Mouse (Mus musculus): ENCODE results near the gene Fam83d.
"Not testable (repeated sequence)": the region's sequence is repeated elsewhere in the genome, so short reads cannot be mapped to it uniquely, and the experiment has no call there.

The Fam83d gene

DNA sequence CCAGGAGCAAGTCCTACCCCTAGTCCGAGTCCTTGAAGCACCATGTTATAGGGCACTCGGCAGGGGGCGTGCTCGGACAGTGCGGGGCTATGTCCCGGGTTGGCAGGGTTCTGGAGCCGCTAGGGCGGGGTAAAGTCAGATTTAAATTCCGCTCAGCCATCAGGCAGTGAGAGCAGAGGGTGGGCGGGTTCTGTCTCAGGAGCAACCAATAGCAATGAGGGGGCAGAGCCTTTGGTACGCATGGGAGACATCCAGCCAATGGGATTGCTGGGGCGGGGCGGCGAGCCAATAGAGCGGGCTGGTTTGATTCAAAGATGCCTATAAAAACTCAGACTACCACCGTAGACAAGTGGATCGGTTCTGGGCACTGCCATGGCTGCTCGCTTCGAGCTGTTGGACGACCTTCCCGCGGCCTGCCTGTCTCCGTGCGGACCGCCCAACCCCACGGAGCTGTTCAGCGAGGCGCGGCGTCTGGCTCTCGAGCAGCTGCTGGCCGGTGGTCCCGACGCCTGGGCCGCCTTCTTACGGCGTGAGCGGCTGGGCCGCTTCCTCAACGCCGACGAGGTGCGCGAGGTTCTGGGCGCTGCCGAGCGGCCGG is at the start of gene Fam83d:
Gene Fam83d, plus strand, starts transcription at position 352 of the 598 bp plus-strand sequence.
- peak; percentile 97 to 99 for DNase-seq

DNA sequence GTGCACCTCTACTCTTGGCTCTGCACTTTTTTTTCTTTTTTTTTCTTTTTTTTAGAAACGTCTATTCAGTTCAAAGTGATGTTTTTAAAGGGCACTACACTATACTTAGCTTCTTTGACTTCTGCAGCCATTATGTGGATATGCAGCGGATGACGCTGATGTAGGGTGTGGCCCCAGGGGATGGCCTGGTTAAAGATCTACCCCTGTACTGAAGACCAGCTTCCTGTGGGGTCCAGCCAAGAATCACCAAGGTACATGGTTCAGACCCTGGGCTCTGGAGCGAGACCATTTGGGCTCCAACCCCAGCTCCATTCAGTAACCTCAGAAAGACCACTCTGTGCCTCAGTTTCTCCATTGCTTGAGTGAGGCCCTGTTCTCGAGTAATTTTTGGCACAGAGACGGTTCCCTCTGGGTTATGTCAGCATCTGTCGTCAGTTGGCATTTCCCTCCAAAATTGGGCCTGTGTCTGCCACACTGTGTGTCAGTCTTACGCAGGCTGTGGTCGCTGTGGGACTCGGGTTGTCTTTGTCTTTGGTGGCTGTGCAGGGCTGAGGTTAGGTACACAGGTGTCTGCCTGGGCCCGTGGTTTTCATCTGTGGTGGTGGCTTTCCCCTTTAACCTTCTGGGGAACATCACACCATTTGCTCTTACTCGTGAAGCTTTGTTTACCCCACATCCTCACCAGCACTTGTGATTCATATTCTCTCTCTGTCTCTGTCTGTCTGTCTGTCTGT is 48.9 kb upstream of the Fam83d start:
- peak; percentile 83 to 92 for DNase-seq

- peak; percentile 86 to 95 for DNase-seq
Observed at GRCm38 (mm10) chr2:158720715-158721370, 47.0 kb upstream of the Fam83d start.

DNA sequence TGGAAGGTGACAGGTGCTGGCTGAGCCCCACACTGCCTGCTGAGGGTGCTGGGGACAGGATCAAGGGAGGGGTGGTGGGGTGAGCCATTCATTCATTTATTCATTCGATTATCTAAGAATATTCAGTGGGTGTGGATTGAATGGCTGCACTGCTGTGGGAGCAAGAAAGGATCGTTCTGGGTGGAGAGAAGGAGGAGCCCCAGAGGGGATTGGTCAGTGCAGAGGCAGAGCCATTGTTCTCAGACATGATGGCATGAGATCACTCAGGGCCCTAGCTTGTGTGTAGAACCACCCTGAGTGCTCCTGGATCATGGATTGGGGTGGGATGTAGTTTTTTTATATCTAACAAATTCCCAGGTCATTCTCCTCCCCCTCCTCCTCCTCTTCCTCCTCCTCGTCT is 46.4 kb upstream of the Fam83d start:
- DNase-seq = no peak

GRCm38 (mm10) chr2:158722135-158722534 is 45.8 kb upstream of the Fam83d start:
- peak; percentile 55 to 78 for DNase-seq

DNA sequence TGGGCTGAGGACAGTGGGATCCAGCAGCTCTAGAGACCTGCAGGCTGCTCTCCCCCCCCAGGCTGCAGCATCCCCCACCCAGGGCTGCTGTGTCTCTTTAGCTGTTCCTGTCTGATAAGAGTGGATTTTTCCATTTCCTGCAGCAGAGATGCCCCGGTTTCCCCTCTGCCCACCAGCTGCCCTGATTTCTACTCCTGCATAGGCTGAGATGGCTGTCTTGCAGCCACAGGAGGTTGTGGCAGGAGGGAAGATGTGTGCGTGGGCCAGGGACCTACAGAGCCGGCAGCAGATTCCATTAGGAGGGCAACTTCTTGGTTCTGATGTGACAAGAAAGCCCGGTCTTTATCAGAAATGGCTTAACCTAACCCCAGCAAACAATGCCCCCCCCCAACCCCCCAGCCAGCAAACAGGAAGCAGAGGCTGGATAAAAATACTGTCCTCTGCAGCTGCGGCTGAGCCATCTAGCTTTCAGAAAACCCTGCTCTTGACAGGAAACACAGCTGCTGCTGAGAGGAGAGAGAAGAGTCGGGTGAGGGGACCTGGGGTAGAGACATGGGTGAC is 44.8 kb upstream of the Fam83d start:
- DNase-seq = peak in 1 of 2 experiments; percentile 37

DNA sequence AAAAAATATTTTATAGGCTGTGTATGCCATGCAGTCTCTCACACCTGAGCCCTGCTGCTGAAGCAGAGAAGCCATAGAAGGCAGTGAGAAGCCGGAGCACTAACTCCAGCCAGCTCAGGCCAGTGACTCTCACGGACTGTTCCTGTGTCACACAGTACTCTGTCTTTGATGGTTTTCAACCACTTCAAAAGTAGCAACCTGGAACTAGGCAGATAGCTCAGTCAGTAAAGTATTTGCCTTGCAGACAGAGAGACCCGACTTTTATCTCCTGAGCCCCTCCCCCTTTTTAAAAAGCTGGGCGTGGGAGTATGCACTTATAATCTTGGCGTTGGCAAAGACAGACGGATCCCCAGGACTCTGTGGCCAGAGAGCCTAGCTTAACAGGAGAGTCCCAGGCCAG is 44.1 kb upstream of the Fam83d start:
- no peak for DNase-seq

- DNase-seq = no peak
Observed at GRCm38 (mm10) chr2:158726252-158726651, 41.6 kb upstream of the Fam83d start.

- peak in 1 of 2 experiments; percentile 56 for DNase-seq
Observed at GRCm38 (mm10) chr2:158728061-158728815, 39.7 kb upstream of the Fam83d start.

DNA sequence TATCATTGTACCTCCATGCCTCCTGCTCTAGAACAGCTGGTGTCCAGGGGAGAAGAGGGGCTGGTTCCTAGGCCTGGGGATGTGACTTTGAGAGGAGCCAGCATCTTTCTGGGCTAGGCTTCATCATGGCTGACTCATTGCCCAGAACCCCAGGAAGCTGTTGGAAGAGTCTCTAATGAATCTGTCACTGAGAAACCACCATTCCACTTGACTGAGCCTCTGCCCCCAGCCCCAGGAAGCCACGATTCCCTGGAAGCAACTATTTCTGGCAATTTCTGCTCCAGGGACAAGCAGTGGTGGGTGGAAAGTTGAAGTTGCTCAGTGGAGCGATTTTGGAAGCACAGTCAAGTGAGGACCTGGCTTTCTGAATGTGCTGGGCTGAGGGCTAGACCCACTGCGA is 37.0 kb upstream of the Fam83d start:
- DNase-seq = no peak

GRCm38 (mm10) chr2:158732521-158732920 is 35.4 kb upstream of the Fam83d start:
- DNase-seq = no peak

DNA sequence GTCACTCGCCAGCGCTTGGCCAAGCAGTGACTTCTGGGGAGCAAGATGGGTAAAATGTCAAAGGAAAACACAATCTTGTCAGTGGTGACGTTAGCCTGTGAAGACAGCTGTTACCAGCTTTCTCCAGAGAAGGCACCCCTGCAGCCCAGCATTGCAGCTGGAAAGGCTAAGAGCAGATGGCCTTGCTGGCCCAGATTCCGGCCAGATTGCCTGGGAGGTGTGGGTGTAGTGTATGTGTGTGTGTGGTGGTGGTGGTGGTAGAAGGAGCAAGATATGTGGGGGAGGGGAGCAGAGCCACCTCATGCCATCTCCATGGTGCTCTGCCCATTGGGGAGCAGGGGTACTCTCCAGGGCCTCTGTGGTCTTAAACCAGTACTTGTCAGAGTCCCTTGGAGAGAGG is 34.8 kb upstream of the Fam83d start:
- DNase-seq = no peak

DNA sequence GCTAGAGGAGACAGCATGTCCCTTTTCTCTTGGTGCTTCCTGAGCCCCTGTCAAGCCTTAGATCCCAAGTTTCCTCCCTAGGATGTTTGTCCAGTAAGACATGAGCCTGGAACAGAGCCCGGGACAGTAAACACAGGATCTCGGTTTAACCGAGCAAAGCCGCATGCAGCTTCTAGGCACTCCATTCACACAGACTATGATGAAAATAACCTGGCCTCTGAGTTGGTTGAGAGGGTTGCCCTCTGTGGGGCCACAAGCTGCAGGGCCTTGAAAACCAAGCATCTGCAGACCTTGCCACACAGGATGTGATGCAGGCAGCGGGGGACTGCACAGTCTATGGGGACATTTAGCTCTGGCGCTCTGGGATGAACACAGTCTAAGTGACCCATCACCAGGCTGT is 34.0 kb upstream of the Fam83d start:
- DNase-seq = peak; percentile 63

DNA sequence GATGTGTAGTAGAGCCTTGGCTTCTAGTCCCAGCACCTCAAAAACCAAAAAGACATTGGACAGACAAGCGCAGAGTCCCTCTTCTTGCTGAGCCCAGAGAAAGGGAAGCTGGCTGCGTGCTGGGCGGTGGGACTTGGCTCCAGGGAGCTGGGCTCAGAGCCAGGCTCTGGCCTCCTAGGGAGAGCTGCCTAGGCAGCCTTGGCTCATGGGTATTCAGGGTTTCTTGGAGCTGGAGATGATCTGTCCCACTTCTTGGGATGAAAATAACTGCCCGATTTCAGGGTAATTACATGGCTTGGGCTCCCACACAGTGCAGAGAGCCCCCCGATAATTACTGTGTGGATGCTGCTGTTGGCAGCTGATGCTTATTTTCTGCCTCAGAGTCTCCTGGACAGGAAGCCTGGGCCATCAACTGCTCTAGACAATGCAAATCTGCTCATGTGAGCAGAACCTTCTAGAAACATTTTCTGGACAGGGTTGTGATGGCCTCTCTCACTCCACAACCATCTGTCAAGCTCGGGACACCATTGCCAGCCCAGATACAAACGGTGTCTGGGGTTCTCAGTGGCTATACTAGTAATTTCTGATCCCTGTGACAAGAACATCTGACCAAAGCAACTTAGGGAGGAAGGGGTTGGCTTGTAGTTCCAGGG is 33.3 kb upstream of the Fam83d start:
- peak; percentile 82 to 89 for DNase-seq

DNA sequence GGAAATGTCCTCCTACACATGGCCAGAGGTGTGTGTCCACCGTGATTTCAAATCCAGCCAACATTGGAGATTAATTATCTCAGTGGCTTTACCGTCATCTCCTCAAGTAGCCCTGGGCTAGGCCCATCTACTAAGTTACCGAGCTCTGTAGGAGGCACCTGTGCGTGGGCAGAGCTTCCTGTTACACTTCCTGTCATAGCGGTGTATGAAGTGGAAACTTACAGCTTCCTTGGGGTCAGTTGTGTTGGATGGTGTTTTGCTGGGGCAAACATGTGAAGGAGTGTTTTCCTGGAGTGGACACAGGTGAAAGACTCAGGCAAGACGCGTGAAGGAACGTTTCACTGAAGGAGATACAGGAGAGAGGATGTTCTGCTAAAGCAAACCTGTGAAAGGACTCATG is 32.6 kb upstream of the Fam83d start:
- no peak for DNase-seq

DNA sequence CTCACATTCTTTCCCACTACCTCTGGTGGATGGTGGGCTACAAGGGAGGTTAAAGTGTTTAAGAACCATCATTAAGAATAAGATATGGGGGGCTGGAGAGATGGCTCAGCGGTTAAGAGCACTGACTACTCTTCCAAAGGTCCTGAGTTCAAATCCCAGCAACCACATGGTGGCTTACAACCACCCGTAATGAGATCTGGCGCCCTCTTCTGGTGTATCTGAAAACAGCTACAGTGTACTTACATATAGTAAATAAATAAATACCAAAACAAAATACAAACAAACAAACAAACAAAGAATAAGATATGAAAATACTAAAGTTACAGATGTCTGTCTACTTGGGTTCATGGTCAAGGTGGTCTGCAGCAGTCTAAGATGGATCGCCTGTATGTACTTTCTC is 31.6 kb upstream of the Fam83d start:
- DNase-seq = not testable (repeated sequence)

DNA sequence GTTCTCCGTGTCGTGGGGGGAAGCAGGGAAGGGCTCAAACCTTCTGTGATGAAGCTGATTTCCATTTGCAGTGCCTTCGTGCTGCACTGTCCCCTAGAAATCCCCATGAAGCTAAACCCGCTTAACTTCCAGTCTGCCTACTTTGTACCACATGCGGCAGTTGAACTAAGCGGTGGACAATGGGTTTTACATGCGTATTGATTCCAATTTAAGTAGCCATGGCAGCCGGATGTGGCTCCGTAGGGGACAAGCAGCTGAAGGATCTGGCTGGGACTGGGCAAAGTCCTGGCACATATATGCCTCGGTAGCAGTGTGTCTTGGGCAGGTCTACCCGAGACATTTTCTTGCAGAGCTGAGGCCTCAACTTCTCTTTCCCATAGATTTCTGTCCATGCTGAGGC is 29.3 kb upstream of the Fam83d start:
- DNase-seq = no peak

DNA sequence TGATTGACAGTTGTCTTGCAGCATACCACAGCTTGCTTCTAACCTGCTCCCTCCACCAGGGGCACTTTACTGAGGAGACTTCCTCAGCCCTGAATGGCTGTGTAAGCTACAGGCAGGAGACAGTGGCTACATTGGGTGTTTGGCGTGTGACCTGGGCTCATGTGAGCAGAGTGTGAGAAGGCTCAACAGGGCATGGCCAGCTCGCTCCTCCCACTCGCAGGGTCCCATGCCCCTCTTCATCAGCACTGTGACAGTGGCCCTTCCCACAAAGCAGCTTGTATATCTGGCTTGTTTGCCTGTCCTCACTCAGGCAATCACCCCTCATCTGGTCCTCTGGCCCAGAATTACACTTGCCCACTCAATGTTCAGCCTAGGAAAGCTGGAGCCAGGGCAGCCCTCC is 28.8 kb upstream of the Fam83d start:
- DNase-seq = no peak

DNA sequence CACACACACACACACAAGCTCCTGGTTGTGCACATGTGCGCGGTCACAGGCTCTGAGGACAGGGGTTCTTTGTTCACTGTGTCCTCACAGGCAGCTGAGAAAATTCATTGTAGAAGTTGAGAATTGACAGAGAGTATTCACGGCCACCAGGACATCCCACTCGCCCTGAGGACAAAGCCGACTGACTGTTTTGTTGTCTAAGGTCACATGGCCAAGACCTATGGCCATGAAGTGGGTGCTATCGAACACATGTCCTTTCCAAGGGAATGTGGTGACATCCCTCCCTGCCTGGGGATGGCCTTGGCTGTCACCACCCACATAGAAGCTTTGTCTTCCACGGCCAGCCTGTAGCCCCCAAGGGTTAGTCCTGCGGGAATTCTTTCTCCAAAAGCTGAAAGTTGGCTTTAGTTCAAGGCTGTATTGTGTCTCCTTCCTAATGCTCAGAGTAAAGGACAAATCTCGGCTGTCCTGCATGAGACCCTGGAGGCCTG is 26.8 kb upstream of the Fam83d start:
- DNase-seq = no peak

DNA sequence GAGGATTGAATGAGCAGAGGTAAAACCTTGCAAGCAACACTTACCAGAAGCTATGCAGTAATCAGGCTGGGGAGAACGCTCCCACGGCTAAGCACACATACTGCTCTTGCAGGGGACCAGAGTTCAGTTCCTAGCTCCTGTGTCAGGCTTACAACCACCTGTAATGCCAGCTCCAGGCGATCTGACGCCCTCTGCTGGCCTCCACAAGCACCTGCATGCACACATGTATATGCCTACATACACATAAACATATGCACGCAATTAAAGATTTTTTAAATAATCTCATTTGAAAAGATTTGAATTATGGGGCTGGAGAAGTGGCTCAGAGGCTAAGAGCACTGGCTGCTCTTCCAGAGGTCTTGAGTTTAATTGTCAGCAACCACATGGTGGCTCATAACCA is 25.5 kb upstream of the Fam83d start:
- no peak for DNase-seq

GRCm38 (mm10) chr2:158743518-158744141 is 24.3 kb upstream of the Fam83d start:
- DNase-seq = no peak

DNA sequence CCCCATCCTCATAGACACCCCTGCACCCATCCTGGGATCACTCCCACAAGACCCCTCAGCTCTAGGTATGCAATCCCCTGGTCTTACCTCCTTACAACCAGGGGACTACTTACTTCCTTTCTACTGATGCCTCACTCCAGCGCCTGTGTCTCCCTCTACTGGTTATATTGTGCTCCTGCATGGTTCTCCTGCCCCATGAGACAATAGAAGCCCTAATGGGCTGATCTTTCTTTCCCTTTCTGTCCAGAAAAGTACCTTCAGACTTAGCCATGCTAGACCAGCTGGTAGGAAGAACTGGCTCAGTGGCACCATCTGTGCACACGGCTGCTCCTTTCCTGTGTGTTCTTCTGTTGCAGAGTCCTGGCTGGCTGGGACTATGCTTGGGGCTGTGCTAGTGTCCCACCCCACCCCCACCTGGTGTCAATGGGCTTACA is 22.8 kb upstream of the Fam83d start:
- DNase-seq = peak in 1 of 2 experiments; percentile 55

Data from kidney, postnatal 36 days (tissue).